Mouse (Mus musculus): ENCODE measurements at regions not wholly inside any gene's neighbourhood (a gene's known extent, or its start where the extent isn't known, plus 50 kb on each side); places are given as distances from the start of the nearest gene placed in this dataset.

DNA sequence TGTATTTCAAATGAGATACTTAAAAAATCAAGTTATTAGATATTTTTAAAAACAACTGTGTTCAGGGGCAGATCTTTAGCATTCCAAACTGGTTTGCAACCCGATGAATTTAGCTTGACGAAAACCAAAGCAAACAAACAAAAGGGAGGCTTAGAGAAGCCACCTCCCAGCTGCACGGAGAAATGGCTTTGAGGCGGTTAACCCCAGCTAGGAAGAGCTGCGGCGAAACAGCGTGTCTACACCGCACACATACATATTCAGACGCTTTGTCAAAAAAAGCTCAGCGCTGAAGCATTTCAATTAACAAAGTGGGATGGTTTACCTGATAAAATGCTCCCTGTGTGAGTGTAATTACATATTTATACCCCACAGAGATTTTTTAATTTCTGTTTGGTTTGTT is 123.0 kb upstream of the Ap5m1 start:
- DNase-seq, result no peak

GRCm38 (mm10) chr14:48930886-48931285 is 135.0 kb upstream of the Ap5m1 start:
- no peak for DNase-seq

GRCm38 (mm10) chr14:48925870-48926269 is 140.0 kb upstream of the Ap5m1 start:
- DNase-seq, result no peak

GRCm38 (mm10) chr14:48909420-48909819 is 156.5 kb upstream of the Ap5m1 start:
- DNase-seq, result no peak

- no peak for DNase-seq
Measured at GRCm38 (mm10) chr14:48907991-48908698, 157.8 kb upstream of the Ap5m1 start.

DNA sequence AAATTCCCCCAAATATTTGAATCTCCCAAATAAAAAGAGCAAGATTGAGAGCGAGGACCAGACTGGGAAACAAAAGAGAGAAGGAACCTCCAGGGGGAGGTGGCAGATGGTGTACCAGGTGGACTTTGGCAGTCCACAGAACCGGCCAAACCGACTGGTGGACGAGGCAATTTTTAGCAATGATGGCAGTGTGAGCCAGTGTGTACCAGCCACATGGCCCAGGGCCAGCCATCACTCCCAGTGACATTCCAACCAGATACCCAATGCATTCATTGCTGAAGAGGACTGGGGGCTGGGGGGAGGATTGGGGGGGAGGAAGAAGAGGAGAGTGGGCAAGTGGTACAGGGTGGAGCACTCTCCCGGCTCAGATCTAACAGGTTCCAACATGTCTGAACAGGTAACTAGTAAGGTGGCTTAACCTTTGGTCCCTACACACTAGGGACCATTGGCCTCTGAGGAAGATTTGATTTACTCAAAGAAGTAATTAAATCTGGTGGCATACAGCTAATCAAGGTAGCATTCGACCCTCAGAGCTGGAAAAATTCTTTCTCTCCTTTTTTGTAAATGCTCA is 158.4 kb upstream of the Ap5m1 start:
- no peak for DNase-seq

GRCm38 (mm10) chr14:48906956-48907355 is 158.9 kb upstream of the Ap5m1 start:
- DNase-seq, result no peak

GRCm38 (mm10) chr14:48904576-48904975 is 161.3 kb upstream of the Ap5m1 start:
- no peak for DNase-seq

DNA sequence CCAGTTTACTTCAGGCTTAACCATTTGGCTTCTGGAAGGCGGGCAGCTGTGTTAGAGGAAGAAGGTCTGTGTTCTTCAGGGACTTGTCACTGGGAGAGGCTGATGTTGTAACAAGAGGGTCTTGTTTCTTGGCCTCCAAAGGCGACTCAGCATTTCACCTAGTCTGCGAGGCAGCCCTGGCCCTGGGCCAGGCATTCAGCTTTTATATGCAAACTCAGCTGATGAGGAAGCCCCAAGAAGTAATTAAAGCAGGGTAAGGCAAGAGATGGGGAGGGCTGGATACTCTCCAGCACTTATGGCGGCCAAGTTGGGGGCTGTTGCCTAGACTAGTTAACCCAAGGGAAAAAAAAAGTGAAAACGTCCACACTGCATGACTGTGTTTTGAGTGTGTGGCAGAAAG is 162.4 kb upstream of the Ap5m1 start:
- DNase-seq, result no peak

GRCm38 (mm10) chr14:48900201-48900600 is 165.7 kb upstream of the Ap5m1 start:
- no peak for DNase-seq

DNA sequence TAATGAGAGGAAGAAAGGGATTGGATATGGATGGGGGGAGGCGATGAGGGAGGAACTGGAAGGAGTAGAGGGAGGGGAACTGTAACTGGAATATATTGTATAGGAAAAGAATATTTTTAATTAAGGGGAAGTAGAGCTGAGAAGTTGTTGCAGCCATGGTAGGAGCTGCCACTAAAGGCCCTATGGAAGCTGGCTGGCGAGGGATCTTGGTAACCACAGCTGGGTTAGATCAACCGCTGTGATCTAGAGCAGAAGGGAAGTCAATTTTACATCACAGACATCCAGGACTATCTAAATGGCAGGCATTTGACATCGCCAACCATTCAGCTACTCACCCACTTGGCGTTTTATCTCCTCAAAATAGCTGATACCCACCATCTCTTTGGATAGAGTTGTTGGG is 168.8 kb upstream of the Ap5m1 start:
- no peak for DNase-seq

DNA sequence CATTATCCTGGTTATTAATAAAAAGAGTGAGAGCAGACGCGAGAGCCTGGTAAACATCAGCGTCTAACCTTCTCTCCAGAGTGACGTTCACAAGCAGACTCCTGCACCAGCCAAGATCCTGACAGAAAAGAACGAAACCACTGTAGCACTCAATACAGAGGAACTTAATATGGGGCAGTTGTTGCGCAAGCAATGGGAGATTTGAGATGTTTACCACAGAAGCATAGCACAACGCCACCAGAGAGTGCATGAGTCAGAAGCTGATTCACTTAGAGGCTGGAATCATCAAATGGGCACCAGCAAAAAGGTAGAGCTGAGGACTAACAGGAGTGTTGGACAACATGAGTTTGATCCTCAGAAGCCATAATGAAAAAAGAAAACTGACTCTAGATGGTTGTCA is 169.7 kb upstream of the Ap5m1 start:
- peak; percentile 42 for DNase-seq

DNA sequence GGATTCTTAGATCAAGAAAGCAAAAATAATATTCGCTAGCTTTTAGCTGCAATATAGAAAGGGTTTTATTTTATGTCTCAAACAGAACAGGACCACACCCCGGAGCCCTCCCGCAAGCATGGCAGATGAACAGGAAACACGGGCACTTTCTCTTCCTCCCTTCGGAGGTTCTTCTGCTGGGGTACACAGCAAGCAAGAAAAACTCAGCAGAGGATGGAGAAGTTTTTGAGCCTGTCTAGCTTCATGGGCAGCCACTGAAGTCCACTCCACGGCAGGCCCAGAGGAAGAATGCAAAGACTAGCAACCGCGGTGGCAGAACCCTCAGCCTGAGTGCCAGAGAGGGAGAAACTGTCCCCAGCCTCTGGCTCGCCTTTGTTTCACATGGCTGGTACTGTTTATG is 174.7 kb upstream of the Ap5m1 start:
- peak; percentile 12 for DNase-seq

GRCm38 (mm10) chr14:48888954-48889353 is 176.9 kb upstream of the Ap5m1 start:
- no peak for DNase-seq

GRCm38 (mm10) chr14:48880041-48880440 is 185.9 kb upstream of the Ap5m1 start:
- DNase-seq, result no peak

- no peak for DNase-seq
Measured at GRCm38 (mm10) chr14:48877998-48878657, 187.8 kb upstream of the Ap5m1 start.

- no peak for DNase-seq
Measured at GRCm38 (mm10) chr14:48871313-48871712, 194.6 kb upstream of the Ap5m1 start.

DNA sequence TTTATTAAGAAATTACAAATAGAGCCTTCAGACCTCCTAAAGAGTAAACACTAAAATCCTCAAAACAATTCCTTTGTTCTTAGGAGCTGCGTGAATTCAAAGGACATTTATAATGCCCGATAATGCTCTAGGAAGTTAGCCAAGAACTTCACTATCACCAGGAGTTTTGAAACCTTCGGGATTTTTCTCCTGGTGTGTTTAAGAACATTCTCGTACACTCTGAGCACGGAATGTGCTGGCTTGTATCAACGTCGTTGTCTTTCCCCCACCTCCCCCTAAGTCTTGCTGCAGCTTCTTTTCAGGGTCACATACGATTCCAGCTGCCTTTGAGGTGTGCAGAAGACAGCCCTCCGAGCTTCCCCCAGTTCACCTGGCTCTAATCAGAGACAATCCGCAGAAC is 195.9 kb upstream of the Ap5m1 start:
- no peak for DNase-seq

DNA sequence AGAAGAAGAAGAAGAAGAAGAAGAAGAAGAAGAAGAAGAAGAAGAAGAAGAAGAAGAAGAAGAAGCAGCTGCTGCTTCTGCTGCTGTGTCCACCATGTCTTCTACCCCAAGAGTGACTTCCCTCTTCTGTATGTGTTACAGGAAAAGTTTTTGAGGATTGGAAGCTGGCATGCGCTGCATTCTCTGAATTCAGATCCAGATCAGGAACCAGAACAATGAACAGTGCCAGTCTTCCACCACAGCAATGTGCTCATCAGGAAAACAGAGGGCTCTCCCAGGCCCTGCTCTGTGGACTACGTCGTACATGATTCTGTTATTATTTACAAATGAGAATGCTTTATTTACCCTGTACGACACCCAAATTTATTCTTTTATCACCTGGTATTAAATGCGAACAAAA is 181.8 kb upstream of the Otx2 start:
- no peak for DNase-seq

- DNase-seq, result no peak
Measured at GRCm38 (mm10) chr14:48854188-48854924, 180.7 kb upstream of the Otx2 start.

DNA sequence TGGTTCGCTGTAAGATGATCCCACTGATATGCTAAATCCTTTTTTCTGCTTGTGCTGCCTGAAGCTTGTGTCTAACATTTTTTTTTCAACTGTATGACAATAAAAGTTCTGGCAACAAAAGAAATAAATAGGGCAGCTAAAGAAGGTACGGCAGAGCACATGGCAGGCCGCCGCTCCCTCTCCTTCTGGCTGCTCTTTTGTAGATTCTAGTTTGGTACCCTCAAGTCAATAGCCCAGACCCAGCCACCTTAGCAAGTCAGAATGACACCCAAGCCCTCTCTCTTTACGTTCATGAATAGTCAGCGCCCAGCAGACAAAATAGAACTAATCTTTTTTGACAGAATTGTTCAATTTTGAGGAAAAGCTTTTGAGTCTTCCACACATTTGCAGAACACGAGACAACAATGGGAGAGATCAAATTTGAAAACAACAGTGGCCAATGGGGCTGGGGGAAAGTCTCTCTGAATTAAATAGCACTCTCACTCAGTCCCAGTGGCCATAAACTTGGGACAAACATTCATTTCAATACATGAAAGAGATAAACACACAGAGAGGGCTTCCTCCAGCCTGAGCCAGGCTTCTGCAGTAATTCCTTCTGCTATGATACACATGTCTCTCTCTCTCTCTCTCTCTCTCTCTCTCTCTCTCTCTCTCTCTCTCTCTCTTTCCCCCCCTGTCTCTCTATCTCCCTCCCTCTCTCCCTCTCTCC is 180.0 kb upstream of the Otx2 start:
- DNase-seq, result no peak

DNA sequence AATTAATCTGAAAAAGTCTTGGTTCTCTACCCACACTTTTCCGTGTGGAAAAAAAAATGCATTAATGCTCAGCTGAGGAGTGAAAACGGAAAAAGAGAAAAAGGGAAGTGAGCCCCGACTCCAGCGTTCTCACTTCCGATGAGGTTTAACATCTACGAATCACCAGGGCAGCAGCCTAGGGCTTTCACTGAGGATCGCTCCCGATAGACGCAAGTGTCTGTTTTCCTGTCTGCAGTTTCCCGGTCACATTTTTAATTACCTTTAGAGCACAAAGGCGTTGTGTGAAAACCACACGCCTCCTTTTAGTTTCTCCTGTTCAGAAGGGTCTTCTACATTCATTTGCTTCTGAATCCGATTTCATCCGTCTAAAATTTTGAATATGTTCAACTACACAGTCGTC is 179.2 kb upstream of the Otx2 start:
- DNase-seq, result no peak

DNA sequence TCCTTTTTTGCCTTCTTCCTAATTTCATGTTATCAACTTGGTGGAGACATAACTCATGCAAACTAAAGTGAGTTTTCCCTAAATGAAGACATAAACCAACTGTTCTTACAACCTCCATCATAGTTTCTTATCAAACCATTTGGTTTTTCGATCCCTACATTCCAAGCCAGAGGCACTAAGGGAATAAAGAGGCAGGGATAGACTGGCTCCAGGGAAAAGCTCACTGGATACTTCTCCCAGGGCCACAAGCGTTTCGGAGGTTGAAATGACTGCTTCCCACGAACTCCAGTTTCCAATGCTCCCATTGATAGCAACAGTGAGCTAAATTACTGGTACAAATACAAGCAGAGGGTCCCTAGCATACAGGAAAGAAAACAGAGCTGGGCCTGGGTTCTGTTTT is 178.4 kb upstream of the Otx2 start:
- DNase-seq, result no peak

All from lung, postnatal 36 days (tissue).